Mouse (Mus musculus) thymus, postnatal 4 days (tissue): Measurements from ENCODE around the gene Mest.
A peak's percentile ranks its signal among the peaks of the same experiment; 100 is the strongest.

Experiments used
- DNase-seq: peaks from one replicate; pipeline ENCODE4 v3.0.0; 2021

The Mest gene

DNA sequence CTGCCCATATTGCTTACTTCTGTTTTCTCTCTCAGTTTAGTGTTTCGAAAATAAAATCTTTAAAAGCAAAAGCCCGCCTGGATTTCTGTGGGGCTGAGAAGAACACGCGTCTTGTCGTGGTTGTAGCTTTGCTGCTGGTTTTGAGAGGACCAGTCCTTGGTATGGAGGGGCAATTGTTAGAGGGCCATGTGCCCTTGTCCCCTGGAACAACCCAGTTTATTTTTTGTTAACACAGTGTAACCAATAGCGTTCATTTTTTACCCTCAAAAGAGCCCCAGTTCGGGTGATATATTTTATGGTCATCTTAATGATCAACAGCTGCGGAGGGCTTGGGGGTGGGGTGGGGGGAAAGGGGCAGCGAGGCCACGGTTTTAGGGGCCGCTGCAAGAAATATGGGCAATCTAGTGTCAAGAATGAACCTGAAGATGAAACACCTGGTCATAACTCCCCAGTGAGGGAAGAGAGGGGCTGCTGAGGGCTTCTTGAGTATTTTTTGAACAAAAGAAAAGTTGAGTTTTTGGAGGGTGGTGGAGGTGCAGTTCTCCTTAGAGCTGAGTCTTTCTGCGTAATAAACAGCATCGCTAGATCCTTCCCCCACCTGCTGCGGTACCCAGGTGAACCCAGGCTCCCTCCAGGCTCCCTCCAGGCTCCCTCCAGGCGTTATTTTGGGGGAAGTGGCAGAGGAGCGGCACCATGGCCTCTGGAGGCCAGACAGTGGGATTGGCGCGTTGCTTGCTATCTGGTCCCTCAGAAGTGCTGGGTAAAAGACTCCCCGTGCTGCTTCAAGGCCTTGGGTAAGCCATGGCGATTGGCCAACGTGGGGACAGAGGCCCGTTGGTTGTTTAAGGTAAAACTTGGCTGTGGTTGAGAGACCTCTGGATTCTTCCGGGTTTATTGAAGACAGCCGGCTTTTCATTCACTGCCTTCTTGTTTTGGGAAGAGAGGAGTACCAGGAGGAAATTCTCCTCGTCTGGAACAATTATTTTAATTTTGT is 12.7 kb upstream of the Mest start:
- no peak for DNase-seq

DNA sequence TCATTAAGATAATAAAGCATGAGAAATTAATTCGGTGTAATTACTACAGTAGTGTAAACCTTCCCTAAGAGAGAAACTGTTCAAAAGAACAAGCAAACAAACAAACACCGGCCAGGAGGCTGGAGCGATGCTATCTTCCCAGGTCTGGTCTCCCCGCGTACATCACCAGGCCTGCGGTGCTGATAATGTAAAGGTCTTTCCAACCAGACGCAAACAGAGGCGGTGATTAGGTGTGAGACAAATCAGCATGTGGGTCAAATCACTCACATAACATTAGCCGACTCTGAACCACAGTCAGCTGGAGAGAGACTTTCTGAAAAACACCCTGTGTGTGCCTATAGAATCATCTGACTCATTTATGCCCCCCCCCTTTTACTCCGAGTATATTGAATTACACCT is 12.0 kb upstream of the Mest start:
- DNase-seq, result no peak

DNA sequence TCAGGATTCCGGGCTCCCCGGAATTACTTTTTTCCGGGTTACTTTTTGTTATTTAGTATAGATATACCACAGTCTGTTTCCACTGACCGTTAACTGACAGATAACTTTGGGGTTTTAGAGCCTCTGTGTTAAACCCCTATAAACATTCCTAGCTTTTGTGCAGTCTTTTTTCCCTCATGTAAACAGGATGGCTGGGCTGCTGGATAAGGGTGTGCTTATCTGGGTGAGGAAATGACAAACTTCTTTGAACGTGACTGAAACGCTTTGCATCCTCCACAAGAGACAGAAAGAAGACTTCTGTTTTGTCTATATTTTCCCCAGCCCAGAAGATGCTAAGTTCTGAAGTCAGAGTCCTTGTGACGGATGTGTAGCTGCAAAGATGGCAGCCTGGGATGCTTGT is 10.9 kb upstream of the Mest start:
- DNase-seq, result no peak

DNA sequence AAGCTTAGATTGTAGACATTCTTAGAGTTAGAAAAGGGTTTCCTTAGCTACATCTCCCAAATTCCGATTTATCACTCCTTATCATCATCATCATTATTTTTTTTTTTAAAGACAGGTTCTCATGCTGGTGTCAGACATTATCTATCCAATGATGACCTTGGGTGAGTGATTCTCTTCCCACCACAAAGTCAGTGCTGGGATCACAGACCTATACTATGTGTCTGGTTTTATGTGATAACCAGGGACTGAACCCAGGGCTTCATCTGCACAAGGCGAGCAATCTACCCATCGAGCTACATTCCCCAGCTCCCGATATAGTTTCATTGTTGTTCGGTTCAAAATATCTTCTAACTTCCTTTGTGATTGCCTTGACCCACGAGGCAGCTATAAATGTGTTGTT is 9.9 kb upstream of the Mest start:
- DNase-seq, result no peak

DNA sequence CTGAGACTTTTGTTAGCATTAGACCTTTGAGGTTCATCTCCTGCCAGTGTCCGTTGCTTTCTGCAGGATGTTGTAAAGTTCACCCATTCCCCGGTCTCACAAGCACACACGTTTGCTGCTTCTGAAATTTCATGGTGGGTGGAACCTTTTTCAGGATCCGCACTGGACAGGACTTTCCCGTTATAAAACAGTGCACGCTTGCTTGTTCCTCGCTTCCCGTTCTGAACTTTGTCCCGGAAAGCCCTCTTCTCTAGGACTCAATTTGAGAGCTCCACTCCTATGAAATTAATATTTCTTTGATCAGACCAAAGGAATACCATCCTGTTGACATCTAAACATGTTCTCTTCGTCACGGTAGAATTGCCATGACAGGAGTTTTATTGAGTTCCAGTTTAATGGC is 9.5 kb upstream of the Mest start:
- DNase-seq, result no peak

DNA sequence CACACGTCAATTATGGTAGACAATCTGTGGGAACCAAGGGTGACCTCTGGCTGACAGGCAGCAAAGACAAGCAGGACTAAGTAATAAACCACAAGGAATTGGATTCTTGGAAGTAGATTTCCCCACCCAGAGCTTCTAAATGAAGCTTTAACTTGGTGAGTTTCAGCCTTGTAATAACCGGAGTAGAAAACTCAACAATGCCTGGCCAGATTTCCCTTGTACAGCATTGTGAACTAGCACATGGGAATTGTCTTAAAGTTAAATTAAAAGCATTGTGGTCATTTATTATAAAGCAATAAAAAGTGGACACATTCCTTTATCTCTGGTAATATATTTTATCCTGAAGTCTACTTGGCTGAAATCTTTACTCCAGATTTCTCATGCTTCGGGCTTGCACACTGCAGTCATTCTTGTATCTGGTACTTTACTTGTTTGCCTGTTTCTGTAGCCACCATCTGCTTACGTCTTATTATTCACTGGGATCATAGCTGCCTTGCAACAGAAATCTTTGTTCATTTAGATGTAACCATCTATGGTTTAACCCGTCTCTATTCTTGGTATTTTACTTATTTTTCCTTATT is 8.4 kb upstream of the Mest start:
- no peak for DNase-seq

DNA sequence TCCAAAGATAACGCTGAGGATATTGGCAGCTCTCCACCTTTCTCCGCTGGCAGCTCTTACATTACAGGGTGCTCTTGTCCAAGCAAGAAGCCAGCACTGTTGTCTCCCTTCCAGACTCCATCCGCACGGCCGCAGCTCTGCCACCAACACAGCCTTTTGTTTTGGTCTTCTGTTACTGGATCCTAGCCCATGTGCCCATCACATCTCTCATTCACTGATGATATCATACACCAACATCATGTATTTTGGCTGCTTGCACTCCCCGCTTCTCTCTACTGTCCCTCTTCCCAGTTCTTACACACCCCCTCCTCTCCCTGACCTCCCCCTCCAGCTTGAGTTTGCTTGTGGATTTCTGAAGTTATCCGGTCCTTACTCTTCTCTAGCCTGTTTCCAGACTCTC is 6.6 kb upstream of the Mest start:
- DNase-seq, result no peak

DNA sequence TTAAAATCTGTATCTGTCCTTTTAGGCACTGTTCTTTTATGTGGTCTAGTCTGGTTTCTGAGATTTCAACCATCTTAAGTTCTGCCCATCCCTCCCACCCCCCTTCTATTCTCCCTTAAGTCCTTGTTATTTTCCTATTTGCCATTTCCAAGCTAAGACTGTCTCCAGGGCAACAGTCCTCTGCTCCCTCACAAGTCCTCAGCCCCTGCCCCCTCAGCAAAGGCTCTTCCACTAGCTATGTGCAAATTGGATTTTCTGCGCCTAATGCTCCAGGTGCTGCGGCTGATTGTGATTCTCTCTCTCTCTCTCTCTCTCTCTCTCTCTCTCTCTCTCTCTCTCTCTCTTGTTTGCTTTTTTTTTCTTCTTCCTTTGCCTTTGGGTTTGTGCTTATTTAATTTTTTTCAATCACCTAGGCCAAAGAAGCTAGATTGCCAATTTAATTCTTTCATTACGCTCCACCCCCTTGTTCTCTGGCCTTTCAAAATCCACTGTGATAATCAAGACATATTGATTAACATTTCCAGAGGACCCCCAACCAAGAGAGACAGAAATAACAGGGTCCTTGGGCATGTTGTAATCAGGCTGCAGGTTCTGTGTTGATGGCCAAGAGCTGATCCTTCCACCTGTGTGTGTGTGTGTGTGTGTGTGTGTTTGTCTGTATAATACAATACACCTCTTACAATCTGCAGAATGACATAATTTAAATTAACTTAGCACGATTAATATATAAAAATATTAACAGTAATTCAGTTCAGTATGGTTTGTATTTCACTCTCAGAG is 772 bp upstream of the Mest start:
- no peak for DNase-seq

DNA sequence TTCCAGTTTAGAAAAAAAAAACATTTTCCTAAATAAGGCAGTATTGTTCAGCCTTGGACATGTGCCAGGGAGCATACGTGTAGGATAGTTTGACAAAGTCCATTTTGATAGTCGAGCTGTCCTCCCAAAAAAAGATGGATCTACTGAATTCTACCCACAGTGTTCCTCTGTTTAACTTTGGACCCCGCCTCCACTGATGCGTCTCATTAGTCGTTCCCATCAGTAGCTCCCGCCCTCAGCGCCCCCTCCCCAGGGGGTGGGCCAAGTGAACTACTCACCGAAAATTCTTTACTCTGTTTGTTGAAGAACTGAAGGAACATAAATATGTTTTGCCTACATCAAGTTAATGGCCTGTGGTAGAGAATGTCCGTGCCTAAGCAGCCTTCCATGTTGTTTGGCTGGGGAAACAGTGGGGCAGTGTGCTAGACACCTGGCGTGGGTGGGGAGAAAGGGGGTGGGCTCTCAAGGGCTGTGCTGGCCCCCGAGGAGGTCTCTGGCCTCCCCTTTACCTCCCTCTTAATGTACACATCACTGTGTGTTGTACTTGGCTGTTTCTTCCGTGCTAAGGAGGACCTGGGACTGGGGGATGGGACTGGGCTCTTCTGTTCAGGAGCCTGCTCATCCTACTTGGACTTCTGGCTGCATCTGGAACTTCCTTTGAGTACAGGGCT is 7.1 kb downstream of the Mest start:
- no peak for DNase-seq

DNA sequence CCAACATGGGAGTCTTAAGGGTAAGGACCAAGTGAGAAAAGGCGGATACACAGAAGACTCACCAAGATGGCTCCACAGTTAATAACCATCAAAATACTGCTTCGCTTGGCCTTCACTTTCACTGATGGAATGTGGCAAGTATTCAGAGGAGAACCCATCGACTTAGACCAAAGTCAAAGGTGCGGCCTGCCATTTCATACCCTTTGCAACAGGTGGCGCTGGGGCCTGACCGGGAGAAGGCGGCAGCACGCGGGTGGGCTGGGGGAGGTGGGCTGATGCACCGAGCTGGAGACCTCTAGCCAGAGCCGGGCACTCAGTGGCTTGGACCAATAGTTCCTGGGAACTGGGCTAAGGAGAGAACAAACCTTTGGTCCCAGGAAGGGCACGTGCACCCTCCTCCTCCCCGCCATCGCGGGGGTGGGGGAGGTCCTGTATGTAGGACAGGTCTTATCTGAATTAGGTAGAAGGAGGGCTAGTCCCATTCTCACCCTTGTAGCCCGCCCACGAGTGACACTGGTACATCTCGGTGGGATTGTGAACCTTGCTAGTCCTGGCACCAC is 9.3 kb downstream of the Mest start:
- no peak for DNase-seq

DNA sequence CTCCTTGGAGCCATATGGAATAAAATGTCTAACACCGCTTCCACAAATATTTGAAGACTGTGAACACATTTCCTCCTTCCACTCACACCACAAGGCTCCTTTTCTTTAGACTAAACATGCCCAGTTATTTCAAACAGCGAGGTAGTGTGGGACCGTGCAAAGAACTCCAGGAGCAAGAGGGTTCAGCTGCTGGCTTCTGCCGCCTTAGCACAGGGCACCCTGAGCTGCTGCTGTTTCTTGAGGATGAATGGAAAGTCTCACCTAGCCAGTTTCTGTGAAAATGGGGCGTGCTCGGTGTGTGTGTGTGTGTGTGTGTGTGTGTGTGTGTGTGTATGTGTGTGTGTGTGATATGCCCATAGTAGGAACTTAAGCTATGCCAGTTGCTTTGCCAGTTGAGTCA is 11.1 kb downstream of the Mest start:
- no peak for DNase-seq

DNA sequence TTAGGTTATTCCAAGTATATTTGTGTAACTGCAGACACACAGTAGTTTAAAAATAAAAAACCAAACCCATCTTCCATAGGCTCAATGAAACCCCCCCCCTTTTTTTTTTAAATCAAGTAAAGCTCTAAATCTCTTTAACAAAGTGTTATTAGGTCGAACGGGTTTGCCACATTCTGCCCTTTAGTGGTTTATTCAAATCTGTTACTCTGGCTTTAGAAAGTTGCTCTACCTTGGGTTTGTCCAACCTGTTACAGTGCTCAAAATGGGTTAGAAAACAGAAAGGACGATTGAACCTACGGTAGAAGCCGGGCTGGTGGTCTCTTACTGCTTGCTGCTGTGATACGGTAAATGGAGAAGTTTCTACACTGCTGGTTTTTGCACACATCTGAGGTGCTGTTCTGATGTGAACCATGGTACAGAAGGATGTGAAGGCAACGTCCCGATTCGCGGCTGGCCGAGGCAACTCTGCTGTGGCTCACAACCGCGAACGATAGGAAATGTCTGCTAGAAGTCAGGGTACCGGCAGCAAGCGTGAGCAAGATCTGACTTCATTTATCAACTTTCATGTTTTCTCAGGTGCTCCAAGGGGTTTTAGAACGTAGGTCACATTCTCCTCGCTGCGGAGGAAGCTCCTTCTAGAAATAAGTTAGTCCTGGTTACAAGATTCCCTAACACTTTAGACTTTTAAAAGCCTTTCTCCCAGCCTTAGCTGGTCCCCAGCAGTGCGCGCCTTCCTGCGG is 11.8 kb downstream of the Mest start:
- no peak for DNase-seq

DNA sequence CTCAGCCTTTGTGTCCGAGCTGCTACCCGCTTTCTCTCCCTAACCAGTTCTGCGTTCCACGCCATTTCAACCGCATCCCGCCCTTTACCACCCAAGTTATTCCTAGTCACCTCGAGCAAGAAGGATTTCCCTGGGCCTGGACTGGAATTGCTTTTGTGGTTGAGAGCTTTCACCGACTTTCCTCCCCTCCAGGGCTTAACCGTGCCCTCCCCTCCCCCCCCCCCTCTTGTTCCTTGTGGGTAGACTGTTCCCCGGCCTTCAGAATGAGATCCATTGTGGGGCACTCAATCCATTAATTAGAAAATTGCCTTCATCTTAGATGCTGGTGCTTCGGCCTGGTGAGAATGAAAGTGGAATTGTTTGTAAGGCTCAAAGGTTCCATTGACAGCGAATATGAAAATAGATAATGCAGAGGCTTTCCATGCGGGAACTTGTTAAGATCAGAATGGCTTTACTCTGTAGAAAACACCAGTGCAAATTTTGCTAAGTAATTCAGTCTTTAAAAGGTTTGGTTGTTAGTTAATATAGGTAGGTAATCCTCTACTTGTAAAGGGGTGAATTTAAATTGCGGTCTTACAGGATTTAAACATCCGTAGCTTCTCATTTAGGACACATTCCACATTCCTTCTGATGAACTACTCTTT is 12.5 kb downstream of the Mest start:
- DNase-seq, result no peak

DNA sequence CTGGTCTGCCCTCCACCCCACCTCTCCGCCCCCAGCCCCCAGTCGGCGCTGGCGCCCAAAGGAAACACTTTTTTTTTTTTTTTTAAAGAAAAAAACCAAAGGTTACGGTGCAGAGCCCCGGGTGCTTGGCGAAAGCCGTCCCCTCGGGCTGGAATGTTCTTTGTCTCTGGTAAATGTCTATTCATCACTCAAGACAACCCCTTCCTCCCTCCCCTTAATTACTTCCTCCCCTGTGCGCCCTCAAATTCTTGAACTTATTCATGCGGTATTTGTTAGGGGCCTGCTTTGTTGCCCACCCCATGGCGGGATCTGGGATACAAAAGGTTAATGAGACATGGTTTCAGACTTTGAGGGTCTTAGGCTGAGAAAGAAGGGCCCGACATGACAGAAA is 13.0 kb downstream of the Mest start:
- DNase-seq, result no peak

DNA sequence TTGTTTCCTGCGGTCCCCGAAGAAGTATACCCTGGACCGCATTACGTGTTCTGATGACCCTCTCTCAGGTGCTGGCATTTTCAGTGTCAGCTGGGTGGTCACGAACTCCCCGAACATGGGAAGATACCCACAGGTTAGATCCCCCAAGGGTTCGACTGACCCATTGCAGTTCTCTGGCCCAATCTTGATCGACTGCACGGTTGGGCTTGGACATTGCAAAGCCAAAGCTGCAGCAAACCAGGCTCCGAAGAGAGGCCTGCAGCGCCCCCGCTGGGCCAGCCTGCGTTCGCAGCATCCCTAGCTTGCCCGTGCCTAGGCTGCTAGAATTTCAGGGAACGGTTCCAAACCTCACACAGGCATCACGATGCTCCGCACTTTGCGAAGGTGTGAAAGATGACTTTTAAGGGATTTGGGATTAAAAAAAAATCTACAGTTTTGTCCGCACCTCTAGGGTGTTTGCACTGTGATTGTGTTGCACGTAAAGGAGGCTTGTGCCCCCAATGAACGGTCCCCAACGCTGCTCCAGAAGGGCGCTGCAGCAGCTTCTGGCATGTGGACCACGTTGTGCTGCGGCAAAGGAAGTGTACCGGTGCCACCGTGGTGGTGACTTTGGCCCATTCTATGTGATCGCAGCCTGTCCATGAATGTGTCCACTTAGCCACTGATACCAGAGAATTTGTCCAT is 13.7 kb downstream of the Mest start:
- peak; percentile 53 for DNase-seq

DNA sequence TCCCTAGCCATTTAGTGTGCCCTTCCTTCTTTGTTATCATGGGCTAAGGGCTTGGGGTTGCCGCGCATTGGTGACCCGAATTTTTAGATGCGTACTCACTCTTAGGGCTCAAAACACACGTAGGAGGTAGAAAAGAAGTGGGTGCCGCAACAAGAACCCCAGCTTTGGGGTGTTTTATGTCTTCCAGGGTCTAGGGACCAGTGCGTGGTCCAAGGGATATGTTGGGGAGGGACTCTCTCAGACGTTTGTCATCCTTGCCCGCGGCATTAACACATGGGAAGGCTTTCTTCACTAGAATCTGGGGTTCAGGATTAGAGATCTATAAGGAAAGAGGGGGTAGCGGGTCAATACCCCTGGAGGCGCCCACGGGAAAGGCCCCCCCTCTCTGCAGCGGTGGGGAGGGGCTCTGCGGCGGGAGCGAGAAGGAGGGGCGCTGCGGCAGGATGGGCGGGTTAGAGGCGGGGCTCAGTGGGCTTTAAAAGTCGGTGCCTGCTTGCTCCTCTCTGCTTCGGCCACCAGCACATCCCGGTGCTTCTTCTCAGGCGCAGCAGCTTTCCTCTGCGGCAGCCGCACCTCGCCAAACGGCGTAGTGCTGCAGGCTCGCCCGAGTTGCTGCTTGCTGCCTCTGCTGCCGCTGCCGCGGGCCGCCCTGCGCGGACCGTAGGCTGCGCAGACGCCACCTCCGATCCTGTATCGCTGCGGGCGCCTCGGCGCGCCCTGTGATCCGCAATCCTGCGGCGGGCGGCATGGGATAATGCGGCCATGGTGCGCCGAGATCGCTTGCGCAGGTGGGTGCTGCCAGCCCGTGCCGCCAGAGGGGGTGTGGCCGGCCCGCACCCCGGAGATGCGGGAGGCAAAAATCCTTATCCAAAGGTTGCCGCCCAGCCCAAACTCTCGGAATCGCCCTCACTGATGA is 14.5 kb downstream of the Mest start:
- peak; percentile 41 for DNase-seq

DNA sequence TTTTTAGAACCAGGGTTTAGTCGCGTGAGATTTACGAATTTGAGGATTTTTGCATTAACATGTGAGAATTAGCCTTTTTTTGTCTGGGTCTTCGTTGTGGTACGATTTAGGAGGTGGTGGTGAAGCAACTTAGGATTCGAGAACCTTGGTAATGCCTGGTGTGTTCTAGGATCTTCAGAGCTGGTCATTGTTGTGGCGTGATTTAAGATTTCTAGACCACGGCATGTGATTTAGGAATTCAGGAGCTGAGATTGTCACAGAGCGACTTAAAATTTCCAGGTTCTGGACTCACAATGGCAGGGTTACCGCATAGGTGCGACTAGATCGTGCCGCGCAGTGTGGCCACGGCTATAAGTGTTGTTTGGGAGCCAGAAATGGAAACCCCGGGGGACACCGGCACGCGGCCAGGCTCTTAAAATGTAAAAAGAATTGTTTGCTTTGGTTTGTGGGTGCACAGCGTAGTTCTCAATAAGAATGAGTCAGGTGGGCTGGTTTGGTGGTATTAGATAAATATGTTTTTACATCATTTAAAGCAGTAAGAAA is 15.2 kb downstream of the Mest start:
- DNase-seq, result no peak

DNA sequence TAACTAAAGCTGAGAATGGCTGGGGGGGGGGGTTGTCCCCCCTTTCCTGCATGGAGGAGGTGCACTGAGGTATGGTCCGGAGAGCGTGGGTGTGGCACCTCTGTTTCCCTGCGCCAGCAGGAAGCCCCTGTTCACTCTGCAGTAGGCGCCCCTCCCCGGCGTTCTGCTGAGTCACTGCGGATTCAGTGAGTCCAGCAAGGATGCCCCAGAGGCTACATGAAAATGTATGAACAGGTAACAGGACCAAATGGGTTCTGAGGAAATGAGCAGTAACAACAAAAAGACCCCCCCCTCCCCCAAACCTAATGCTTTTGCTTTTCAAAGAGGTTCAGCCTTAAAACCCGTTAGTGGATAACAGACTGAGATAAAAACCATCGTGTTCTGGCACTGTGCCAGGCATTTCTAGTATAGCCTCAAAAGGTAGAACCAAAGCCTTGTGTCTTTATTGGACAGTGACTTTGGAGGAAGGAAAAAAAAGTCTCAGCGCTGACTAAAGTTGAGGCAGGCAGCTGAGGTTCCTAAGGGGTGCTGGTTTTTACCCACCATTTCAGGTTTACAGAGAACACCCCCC is 15.9 kb downstream of the Mest start:
- DNase-seq, result peak; percentile 26

DNA sequence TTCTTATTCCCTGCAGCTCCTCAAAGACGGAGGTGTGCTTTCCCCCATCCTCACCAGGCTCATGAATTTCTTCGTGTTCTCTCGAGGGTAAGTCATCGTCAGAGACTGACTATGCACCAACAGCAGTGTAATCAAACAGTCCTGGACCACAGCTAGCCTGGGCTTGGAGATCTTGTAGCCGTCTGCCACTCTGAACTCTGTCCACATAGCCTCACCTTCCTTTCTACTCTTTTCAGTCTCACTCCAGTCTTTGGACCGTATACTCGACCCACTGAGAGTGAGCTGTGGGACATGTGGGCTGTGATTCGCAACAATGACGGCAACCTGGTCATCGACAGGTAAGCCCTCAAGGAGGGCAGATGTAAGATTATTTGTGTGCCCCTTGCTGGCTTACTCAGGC is 21.5 kb downstream of the Mest start:
- no peak for DNase-seq
